Mouse (Mus musculus) left cerebral cortex, postnatal 14 days (tissue): ENCODE measurements around the gene Harbi1. TPM values are rescaled to one million over a fixed set of nuclear protein-coding genes. Genes with fewer than 3 reads are reported as not detected.

Experiments used
- DNase-seq, 2 experiments: peaks; one replicate each; pipeline ENCODE4 v3.0.0; 2021 to 2022; ENCODE audit warnings: low spot score in 2 of 2, mixed read lengths in 1 of 2
- intact Hi-C: fragments of 180-260 bp; cut with DNase I; formaldehyde crosslinking; loops from one replicate; pipeline ENCODE4 v1.15.1; 2025
- long read RNA-seq, 2 experiments: library from polyadenylated mRNA; stranded (forward); transcript quantifications; one replicate each; pipeline ENCODE4 v2.0.0; 2021
- total RNA-seq, 2 experiments: library from RNA; stranded (reverse); gene quantifications; 2 replicates each; pipeline ENCODE4 v1.2.3; 2021

The Harbi1 gene
- total RNA-seq: 1 to 10 TPM; 6.5 to 8.3 TPM
- long read RNA-seq, experiment 1, transcript Harbi1-201 (3 exons, 2,308 nt): major isoform, 8 of 14 reads
- long read RNA-seq, experiment 1, partial matches to known transcripts: 1 of 14 reads
- long read RNA-seq, experiment 1, other reads (novel, unspliced or antisense): 5 of 14 reads
- long read RNA-seq, experiment 2, transcript Harbi1-201 (3 exons, 2,308 nt): major isoform, 9 of 10 reads
- long read RNA-seq, experiment 2, partial matches to known transcripts: 0 of 10 reads
- long read RNA-seq, experiment 2, other reads (novel, unspliced or antisense): 1 of 10 reads

GRCm38 (mm10) chr2:91710272-91711234, at the start of gene Harbi1, which contains the start of gene Atg13:
Gene Harbi1 (plus strand): TSS chr2:91710852.
Gene Atg13 (minus strand): TSS chr2:91710576.
- DNase-seq: peak; percentile 89 to 93

GRCm38 (mm10) chr2:91660981-91661380, 49.7 kb upstream of the Harbi1 start:
- DNase-seq: no peak

More at GRCm38 (mm10) chr2:91710272-91711234, at the start of gene Harbi1, which contains the start of gene Atg13:
- intact Hi-C loops: no loop called here

GRCm38 (mm10) chr2:91664780-91665179, 45.9 kb upstream of the Harbi1 start:
- no peak for DNase-seq
- intact Hi-C loops: no loop called here

More at GRCm38 (mm10) chr2:91660981-91661380, 49.7 kb upstream of the Harbi1 start:
- intact Hi-C loops: no loop called here

GRCm38 (mm10) chr2:91666386-91666910, 44.2 kb upstream of the Harbi1 start:
- DNase-seq: no peak
- intact Hi-C loops: no loop called here

- intact Hi-C loops: no loop called here
- no peak for DNase-seq
Measured at GRCm38 (mm10) chr2:91667747-91668146, 42.9 kb upstream of the Harbi1 start.

GRCm38 (mm10) chr2:91669326-91669725, 41.3 kb upstream of the Harbi1 start:
- intact Hi-C loops: no loop called here
- DNase-seq: no peak

GRCm38 (mm10) chr2:91670038-91670437, 40.6 kb upstream of the Harbi1 start:
- intact Hi-C loops: no loop called here
- DNase-seq: no peak

GRCm38 (mm10) chr2:91673587-91673986, 37.1 kb upstream of the Harbi1 start:
- no peak for DNase-seq
- intact Hi-C loops: no loop called here

- intact Hi-C loops: no loop called here
- peak; percentile 48 to 74 for DNase-seq
Measured at GRCm38 (mm10) chr2:91674895-91675294, 35.8 kb upstream of the Harbi1 start.

GRCm38 (mm10) chr2:91676420-91676819, 34.2 kb upstream of the Harbi1 start:
- intact Hi-C loops: no loop called here
- DNase-seq: no peak

GRCm38 (mm10) chr2:91676961-91677360, 33.7 kb upstream of the Harbi1 start:
- intact Hi-C loops: no loop called here
- no peak for DNase-seq

- DNase-seq: peak; percentile 79 to 84
- intact Hi-C loops: no loop called here
Measured at GRCm38 (mm10) chr2:91682850-91683249, 27.8 kb upstream of the Harbi1 start.

- no peak for DNase-seq
- intact Hi-C loops: no loop called here
Measured at GRCm38 (mm10) chr2:91683919-91684318, 26.7 kb upstream of the Harbi1 start.

GRCm38 (mm10) chr2:91689452-91689851, 21.2 kb upstream of the Harbi1 start:
- DNase-seq: peak; percentile 48
- intact Hi-C loops: no loop called here

GRCm38 (mm10) chr2:91695436-91696224, 15.0 kb upstream of the Harbi1 start:
- intact Hi-C loops: no loop called here
- peak; percentile 34 to 48 for DNase-seq

GRCm38 (mm10) chr2:91696225-91696590, 14.4 kb upstream of the Harbi1 start:
- no peak for DNase-seq
- intact Hi-C loops: no loop called here

- intact Hi-C loops: no loop called here
- no peak for DNase-seq
Measured at GRCm38 (mm10) chr2:91699225-91699624, 11.4 kb upstream of the Harbi1 start.

GRCm38 (mm10) chr2:91701366-91701765, 9.3 kb upstream of the Harbi1 start:
- intact Hi-C loops: no loop called here
- DNase-seq: no peak

- no peak for DNase-seq
- intact Hi-C loops: no loop called here
Measured at GRCm38 (mm10) chr2:91705736-91706135, 4.9 kb upstream of the Harbi1 start.
